Mouse (Mus musculus) liver, embryonic 11.5 days (tissue): ENCODE data around the gene Duxbl3. TPM values are rescaled to one million over a fixed set of nuclear protein-coding genes. Genes with fewer than 3 reads are reported as not detected.
"Not testable (repeated sequence)": the region's sequence is repeated elsewhere in the genome, so short reads cannot be mapped to it uniquely, and the experiment has no call there.

Experiments
- ATAC-seq: fragments of 200-750 bp; cut with Nextera tagmentation; replicated peaks from 2 replicates; pipeline ENCODE4 v1.8.0; 2017; ENCODE audit warnings: moderate number of reproducible peaks, mild to moderate bottlenecking, moderate TSS enrichment, moderate library complexity; ENCODE audit not compliant: low FRiP score
- DNase-seq: peaks from one replicate; pipeline ENCODE4 v3.0.0-alpha.2; 2017; ENCODE audit warnings: low spot score
- H3K27ac ChIP-seq: fragments of 300-500 bp; sonication (generic); 2 replicates; pipeline ENCODE4 v1.5.1; 2014; ENCODE audit warnings: mild to moderate bottlenecking, low read depth, low read length, control low read depth
- H3K27me3 ChIP-seq: fragments of 300-500 bp; sonication (generic); replicated peaks from 2 replicates; pipeline ENCODE4 v1.6.1; 2014; ENCODE audit warnings: low read length, mixed read lengths; ENCODE audit not compliant: control insufficient read depth, insufficient read depth
- H3K36me3 ChIP-seq: fragments of 300-500 bp; sonication (generic); 2 replicates; pipeline ENCODE4 v1.6.1; 2014; ENCODE audit warnings: mild to moderate bottlenecking, low read length, moderate library complexity, mixed read lengths; ENCODE audit not compliant: control insufficient read depth, insufficient read depth
- H3K4me1 ChIP-seq: fragments of 300-500 bp; sonication (generic); replicated peaks from 2 replicates; pipeline ENCODE4 v1.6.1; 2014; ENCODE audit warnings: low read length, mixed read lengths; ENCODE audit not compliant: control insufficient read depth, insufficient read depth
- H3K4me2 ChIP-seq: fragments of 300-500 bp; sonication (generic); 2 replicates; pipeline ENCODE4 v1.6.1; 2014; ENCODE audit warnings: mild to moderate bottlenecking, control low read depth, moderate library complexity
- H3K4me3 ChIP-seq: fragments of 300-500 bp; sonication (generic); 2 replicates; pipeline ENCODE4 v1.5.1; 2014; ENCODE audit warnings: low read depth, low read length, control low read depth
- H3K9ac ChIP-seq: fragments of 300-500 bp; sonication (generic); 2 replicates; pipeline ENCODE4 v1.6.1; 2014; ENCODE audit warnings: low read depth, low read length, control low read depth
- H3K9me3 ChIP-seq: fragments of 300-500 bp; sonication (generic); 2 replicates; pipeline ENCODE4 v1.6.1; 2016; ENCODE audit warnings: low read length, inconsistent platforms, mixed read lengths; ENCODE audit not compliant: control insufficient read depth
- WGBS: fragments of 180-500 bp; shearing (Covaris S2); extraction: QIAGEN DNeasy Blood & Tissue Kit; methylation state at CpG from one replicate; pipeline ENCODE4 v1.1.7; 2014; 5-methylcytosine and 5-hydroxymethylcytosine counted together
- polyA plus RNA-seq: library from polyadenylated mRNA; unstranded; fragments of >200 nt; fragmentation: Nextera tagmentation; extraction: Ambion mirVana; gene quantifications from 2 replicates; pipeline ENCODE4 v1.2.1, GENCODE M21; 2014

The Duxbl3 gene
- polyA plus RNA-seq = 0.09 and 0.84 TPM in 2 replicates

DNA sequence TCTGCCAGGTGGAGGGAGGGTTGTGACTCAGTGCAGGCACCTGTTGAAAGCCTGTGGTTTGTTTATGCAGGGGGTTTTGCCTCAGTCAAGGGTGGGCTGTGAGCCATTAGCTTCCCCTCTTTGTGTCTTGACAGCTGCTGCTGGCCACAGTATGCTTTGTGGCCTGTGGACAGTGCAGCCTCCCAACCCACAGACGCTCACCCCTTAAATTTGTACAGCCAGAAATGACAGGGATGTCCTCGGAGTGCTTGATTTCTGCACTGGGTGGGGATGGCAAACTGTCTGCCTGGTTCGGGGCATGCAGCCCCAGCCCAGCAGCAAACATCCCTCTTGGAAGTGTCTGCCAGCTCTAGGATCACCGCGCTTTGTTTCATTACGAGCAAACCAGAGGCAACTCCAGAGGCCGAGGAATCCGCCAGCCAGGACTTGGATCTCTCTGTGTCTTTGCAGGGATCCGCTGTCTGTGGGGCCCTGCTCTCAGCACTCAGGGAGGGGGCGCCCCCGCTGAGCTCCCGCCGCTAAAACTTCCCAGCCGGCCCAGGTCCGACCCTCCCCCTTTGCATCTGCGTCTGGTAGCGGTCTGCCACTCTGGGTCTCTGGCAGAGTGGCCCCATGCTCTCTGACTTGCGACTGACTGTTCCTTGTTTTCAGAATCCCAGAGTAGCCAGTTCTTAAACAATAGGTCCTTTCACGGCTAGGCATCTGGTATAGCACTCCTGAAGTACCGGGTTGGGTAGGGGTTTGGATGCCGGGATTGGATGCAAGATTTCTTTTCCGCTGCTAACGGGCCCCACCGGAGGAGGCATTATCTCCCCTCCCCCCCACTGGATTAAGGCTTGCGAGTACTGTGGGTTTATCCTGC is at the start of gene Duxbl3:
TSS of gene Duxbl3 (plus strand) at position 207 of the 862 bp plus-strand sequence.
- H3K36me3 ChIP-seq, H3K9me3 ChIP-seq, ATAC-seq, H3K4me3 ChIP-seq, H3K9ac ChIP-seq, H3K27ac ChIP-seq, H3K4me2 ChIP-seq, H3K27me3 ChIP-seq, DNase-seq, H3K4me1 ChIP-seq: not testable (repeated sequence)
- WGBS = no CpG with 5 or more reads among the region's 25 CpGs

DNA sequence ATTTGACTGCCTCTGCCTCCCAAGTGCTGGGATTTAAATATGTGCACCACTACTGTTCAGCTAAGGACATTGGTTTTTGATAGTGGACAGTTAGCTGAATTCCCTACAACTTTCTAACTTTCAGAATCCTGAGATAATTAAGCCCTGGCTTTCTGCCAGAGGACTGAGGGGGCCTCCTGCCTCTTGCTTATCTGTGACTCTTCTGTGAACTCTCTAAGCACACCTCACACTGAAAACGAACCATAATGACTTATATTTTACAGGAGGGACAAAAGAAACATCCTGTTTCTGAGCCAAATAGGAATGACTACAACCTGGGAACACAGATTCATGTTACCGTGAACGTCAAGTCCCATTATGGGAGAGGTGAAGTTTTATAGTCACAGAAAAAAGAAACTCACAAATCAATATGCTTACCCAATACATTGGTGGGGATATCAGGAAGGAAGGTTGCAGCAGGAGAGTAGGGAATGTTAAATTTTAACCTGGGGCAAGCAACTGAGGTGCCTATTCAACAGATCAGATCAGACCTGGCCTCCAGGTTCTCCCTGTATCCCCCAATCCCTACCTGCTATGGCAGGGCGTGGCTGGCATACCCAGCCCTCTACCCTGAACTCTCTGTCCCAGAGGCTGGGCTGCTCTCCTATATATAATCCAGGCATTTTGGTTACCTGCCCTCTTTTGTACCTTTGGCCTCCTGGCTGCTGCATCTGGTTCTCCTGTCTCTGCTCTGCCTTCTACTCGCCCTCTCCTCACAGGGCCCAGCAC is 41.3 kb upstream of the Duxbl3 start:
- DNase-seq, H3K36me3 ChIP-seq, H3K4me1 ChIP-seq, H3K9ac ChIP-seq, H3K4me2 ChIP-seq, H3K9me3 ChIP-seq, H3K27me3 ChIP-seq, H3K27ac ChIP-seq, H3K4me3 ChIP-seq: not testable (repeated sequence)
- ATAC-seq = 0 out of 2 replicates have a peak, but pooled peaks have one; percentile 23
- no CpG with 5 or more reads among the region's 5 CpGs for WGBS

DNA sequence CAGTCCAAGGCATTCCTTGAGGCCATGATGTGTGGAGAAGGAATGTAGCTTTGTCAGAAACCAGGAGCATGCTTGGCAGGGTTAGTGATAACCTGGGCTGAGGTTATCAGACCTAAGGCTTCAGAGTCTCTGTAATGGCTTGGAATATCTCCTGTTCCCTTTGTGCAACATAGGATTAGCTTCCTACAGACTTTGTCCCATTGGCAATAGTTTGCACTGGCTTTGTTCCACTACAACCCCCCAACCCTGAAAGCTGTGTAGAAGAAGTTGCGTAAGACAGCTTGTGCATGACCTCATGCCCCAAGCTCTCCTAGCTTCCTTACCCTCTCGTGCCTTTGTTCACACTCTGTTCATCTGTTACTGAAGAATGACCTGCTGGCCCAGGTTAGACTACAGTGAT is 20.6 kb upstream of the Duxbl3 start:
- H3K9ac ChIP-seq, H3K4me2 ChIP-seq, H3K9me3 ChIP-seq, ATAC-seq, H3K27me3 ChIP-seq, H3K36me3 ChIP-seq, H3K4me1 ChIP-seq, DNase-seq, H3K27ac ChIP-seq, H3K4me3 ChIP-seq: not testable (repeated sequence)
- no CpG with 5 or more reads among the region's 2 CpGs for WGBS

DNA sequence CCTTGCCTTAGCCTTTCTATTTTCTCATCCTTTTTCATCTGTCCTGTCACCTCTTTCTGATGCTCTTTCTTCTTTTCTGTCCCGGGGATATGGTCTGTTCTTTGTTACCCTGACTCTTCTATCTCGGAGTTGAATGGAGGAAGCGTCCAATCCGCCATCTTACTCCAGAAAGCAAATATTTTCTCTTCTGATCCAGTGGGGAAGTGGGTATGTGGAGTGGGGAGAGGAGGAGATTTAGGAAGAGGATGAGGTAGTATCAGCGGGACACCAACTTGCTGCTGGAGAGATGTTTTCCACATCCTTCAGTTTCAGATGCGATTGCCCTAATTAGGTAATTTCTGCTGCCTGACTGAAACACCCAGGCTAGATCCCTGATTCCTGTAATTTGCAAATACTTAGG is 967 bp downstream of the Duxbl3 start:
- not testable (repeated sequence) for H3K36me3 ChIP-seq, ATAC-seq, H3K27me3 ChIP-seq, H3K27ac ChIP-seq, H3K9me3 ChIP-seq, H3K4me2 ChIP-seq, H3K9ac ChIP-seq, H3K4me3 ChIP-seq, DNase-seq, H3K4me1 ChIP-seq
- WGBS = no CpG with 5 or more reads among the region's 6 CpGs

DNA sequence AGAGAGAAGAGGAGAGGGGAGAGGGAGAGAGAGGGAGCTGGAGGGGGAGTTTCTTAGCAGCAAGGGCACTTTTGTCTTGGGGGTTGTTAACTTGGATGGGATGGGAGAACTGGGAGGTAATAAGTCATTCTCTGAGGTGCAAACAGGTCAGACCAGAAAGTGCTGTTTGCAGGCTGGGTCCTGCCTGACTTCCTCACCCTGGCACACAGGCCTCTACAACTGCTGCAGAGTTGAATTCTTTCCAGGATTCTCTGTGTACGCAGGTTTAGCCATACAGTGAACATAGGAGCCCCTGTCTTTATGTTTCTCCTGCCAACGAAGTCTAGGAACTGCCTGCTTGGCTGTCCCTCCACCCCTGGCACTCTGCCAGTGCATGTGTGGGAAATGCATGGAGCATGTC is 29.0 kb downstream of the Duxbl3 start:
- not testable (repeated sequence) for H3K36me3 ChIP-seq, H3K9me3 ChIP-seq, H3K27me3 ChIP-seq, DNase-seq, H3K4me1 ChIP-seq, H3K27ac ChIP-seq, H3K9ac ChIP-seq, H3K4me3 ChIP-seq, H3K4me2 ChIP-seq, ATAC-seq
- no CpG with 5 or more reads among the region's 2 CpGs for WGBS

DNA sequence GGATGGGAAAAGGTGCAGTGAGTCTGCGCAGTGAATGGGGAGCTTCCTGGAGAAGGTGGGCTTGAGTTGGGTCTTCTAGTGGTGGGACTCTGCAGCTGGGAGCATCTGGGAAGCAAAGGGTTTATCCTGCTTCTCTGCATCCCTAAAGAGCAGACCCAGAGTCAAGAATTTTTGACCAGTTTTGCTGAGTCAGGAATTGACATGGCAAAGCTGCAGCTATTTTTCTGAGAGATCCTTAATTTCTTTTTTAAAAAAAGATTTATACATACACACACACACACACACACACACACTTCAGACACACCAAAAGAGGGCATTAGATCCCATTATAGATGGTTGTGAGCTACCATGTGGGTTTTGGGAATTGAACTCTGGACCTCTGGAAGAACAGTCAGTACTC is 36.1 kb downstream of the Duxbl3 start:
- Histone ChIP-seq H3K4me2 (no peak overlapping the region), H3K9ac (no peak overlapping the region), H3K4me3 (no peak overlapping the region), H3K27ac (no peak overlapping the region), H3K36me3 (no peaks in the 10 kb centered on the region), H3K4me1 (no peaks in the 10 kb centered on the region), H3K27me3 (no peaks in the 10 kb centered on the region), H3K9me3 (no peaks in the 10 kb centered on the region)
- WGBS = 88% methylated on average over 1 of the region's 1 CpGs
- no peak for ATAC-seq
- no peak for DNase-seq

DNA sequence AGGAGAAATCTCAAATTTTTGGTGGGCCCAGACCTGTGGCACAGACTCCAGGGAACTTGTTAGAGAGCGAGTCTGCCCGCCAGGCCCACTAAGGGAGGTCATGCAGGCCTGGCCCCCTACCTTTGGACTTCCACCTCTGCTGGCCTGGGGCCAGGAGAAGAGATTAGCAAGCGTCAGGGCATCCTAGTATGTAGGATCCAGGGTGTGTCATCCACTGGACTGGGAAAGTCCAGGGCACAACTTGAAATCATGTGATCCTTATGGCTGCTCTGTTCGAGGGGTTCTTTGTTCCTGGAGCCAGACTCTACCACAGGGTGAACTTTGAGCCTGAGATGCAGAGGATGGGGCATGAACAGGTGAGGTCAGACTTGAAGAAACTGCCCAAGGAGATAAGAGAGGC is 39.3 kb downstream of the Duxbl3 start:
- DNase-seq = no peak
- no peak for ATAC-seq
- 61% methylated on average over 4 of the region's 4 CpGs for WGBS

DNA sequence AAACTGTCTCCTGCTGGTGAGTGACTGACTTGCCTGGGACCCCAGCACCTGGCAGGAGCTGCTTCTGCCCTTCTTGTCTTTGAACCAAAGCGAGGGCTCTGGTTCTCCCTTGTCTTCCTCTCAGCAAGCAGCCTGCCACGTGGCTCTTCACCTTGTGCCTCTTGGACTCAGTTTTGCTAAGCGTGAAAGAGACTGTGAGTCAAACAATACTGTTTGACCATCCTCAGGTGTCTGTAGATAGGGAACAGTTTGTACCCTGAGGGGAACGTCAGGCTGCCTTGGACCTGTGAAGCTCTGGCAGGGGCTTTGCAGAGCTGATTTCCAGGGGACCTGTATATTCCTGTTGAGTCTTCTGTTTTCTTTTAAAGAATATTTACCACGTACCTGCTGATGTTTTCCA is 39.7 kb downstream of the Duxbl3 start:
- 67% methylated on average over 5 of the region's 5 CpGs for WGBS
- DNase-seq (no peak), ATAC-seq (no peak)
- Histone ChIP-seq H3K4me2 (no peak overlapping the region), H3K4me3 (no peak overlapping the region), H3K9me3 (no peaks in the 10 kb centered on the region), H3K27ac (no peak overlapping the region), H3K27me3 (no peaks in the 10 kb centered on the region; the same call in 1 of the 2 replicates), H3K9ac (no peak overlapping the region), H3K4me1 (no peaks in the 10 kb centered on the region), H3K36me3 (no peaks in the 10 kb centered on the region)

More for the DNA sequence above, 39.3 kb downstream of the Duxbl3 start:
- Histone ChIP-seq H3K4me1 (no peaks in the 10 kb centered on the region), H3K9ac (no peak overlapping the region), H3K4me3 (no peak overlapping the region), H3K36me3 (no peaks in the 10 kb centered on the region), H3K27me3 (no peaks in the 10 kb centered on the region; the same call in 1 of the 2 replicates), H3K27ac (no peak overlapping the region), H3K4me2 (no peak overlapping the region), H3K9me3 (no peaks in the 10 kb centered on the region)
